Mouse (Mus musculus): Measurements from ENCODE around the gene Cul7. TPM values are rescaled to one million over a fixed set of nuclear protein-coding genes. Genes with fewer than 3 reads are reported as not detected.

The Cul7 gene
- total and polyA plus RNA-seq, 2 experiments from 2014 or later, result 24.0 to 89.9 TPM

DNA sequence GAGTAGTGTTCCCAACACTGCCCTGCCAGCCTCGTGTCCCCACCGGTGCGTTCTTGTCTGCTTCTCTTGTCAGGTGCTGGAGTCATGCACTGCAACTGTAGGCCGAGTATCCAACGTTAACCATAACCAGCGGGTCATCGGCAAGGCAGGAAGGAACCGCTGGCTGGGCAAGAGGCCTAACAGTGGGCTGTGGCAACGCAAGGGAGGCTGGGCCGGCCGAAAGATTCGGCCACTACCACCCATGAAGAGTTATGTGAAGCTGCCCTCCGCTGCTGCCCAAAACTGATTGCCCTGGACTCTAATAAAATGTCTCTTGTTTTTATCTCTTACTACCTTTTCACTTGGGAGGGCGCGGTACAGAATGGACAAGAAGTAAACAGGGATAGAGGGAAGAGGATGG, 326 bp upstream of the Cul7 start:
- Histone ChIP-seq H3K4me1 (ENCODE audit: insufficient read depth) (peaks cover 26% of the 10 kb centered on the region), H3K27me3 (ENCODE audit: insufficient read depth, low read length) (no peaks in the 10 kb centered on the region), H3K9me3 (ENCODE audit: low read length) (no peaks in the 10 kb centered on the region), H3K4me2 (ENCODE audit: low read depth) (peak overlapping the region; percentile 88), H3K27ac (ENCODE audit: low read depth, low read length) (peak overlapping the region; percentile 92), H3K9ac (peak overlapping the region; percentile 95), H3K4me3 (ENCODE audit: low read depth, low read length) (peak overlapping the region; percentile 64), H3K36me3 (ENCODE audit: insufficient read depth) (peaks cover 20% of the 10 kb centered on the region)
- no peak for DNase-seq
- no peak for TF ChIP-seq CTCF (IDR thresholded peaks at IDR 0.05; ENCODE audit: low read depth)
- no peak for ATAC-seq
- WGBS, result 33% methylated on average over 15 of the region's 15 CpGs

DNA sequence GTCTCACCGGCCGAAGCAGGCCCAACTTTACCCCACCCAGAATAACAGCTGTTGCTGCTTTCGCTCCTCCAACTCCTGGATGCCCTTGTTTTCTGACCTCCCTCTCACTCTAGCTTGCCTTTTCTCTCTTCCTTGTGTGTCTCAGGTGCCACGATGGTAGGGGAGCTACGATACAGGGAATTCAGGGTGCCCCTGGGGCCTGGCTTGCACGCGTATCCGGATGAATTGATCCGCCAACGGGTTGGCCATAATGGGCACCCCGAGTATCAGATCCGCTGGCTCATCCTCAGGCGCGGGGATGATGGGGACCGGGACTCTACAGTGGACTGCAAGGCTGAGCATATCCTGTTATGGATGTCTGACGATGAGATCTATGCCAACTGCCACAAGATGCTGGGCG, 1.2 kb downstream of the Cul7 start:
- DNase-seq, result no peak
- Histone ChIP-seq H3K27me3 (ENCODE audit: insufficient read depth, low read length) (no peaks in the 10 kb centered on the region), H3K4me2 (ENCODE audit: low read depth) (peak overlapping the region; percentile 88), H3K36me3 (ENCODE audit: insufficient read depth) (peaks cover 29% of the 10 kb centered on the region), H3K9me3 (ENCODE audit: low read length) (no peaks in the 10 kb centered on the region), H3K27ac (ENCODE audit: low read depth, low read length) (0 out of 2 replicates have a peak overlapping the region, but pooled peaks have one; percentile 92), H3K4me3 (ENCODE audit: low read depth, low read length) (peak overlapping the region; percentile 64), H3K9ac (peak overlapping the region; percentile 95), H3K4me1 (ENCODE audit: insufficient read depth) (peaks cover 26% of the 10 kb centered on the region)
- TF ChIP-seq CTCF (IDR thresholded peaks at IDR 0.05; ENCODE audit: low read depth), result no peak
- 72% methylated on average over 17 of the region's 17 CpGs for WGBS
- ATAC-seq, result no peak

DNA sequence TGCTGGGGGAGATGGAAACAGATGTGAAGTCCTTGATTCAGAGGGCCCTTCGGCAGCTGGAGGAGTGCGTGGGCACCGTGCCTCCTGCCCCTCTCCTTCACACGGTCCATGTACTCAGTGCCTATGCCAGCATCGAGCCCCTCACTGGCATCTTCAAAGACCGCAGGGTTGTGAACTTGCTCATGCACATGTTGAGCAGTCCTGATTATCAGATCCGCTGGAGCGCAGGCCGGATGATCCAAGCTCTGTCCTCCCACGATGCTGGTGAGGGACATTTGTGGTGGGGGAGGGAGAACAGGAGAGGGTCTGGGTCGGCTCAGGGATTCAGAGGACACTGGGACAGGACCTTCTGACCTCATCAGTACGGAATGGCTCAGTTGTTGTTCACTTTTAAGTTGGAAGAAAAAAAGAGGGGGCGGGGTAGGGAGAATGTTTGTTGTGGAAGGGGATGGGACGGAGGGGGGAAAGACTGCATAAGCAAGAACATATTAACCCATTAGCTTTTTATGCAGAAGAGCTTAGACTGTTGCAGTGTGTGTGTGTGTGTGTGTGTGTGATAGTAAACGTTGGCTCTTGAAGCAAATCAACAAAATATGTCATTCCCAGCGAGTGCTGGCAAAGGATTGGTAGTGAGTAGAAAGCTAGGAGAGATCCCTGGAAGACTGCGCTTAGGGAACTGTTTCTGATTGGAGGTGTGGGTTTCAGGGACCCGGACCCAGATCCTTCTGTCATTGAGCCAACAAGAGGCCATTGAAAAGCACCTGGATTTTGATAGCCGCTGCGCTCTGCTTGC, 1.8 kb downstream of the Cul7 start:
- TF ChIP-seq CTCF (IDR thresholded peaks at IDR 0.05; ENCODE audit: low read depth), result no peak
- Histone ChIP-seq H3K4me1 (ENCODE audit: insufficient read depth) (peaks cover 20% of the 10 kb centered on the region), H3K36me3 (ENCODE audit: insufficient read depth) (peaks cover 35% of the 10 kb centered on the region), H3K27me3 (ENCODE audit: insufficient read depth, low read length) (no peaks in the 10 kb centered on the region), H3K9me3 (ENCODE audit: low read length) (no peaks in the 10 kb centered on the region), H3K4me2 (ENCODE audit: low read depth) (peak overlapping the region; percentile 88), H3K27ac (ENCODE audit: low read depth, low read length) (no peak overlapping the region), H3K9ac (0 out of 2 replicates have a peak overlapping the region, but pooled peaks have one; percentile 95), H3K4me3 (ENCODE audit: low read depth, low read length) (no peak overlapping the region; the same call in 1 of the 2 replicates)
- DNase-seq (no peak), ATAC-seq (no peak)
- 71% methylated on average over 20 of the region's 20 CpGs for WGBS

DNA sequence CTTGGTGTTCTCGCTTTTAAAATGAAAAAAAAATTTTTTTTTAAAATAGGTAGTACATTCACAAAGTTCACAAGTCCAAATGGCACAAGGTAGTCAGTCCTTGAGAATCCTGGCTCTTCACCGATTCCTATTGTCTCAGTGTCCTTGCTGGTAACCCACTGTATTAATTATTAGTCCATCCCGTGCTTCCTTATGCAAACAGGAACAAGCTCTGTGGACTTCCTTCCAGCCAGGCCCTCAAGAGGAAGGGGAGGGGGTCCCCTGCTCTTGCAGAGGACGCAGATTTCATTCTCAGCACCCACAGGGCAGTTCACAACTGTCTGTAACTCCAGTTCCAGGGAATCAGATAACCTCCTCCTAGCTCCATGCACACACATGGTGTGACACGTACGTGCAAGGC, 5.9 kb downstream of the Cul7 start:
- Histone ChIP-seq H3K4me3 (ENCODE audit: low read depth, low read length) (no peak overlapping the region), H3K36me3 (ENCODE audit: insufficient read depth) (peaks cover 72% of the 10 kb centered on the region), H3K27ac (ENCODE audit: low read depth, low read length) (no peak overlapping the region), H3K9ac (no peak overlapping the region), H3K9me3 (ENCODE audit: low read length) (no peaks in the 10 kb centered on the region), H3K4me2 (ENCODE audit: low read depth) (no peak overlapping the region), H3K27me3 (ENCODE audit: insufficient read depth, low read length) (no peaks in the 10 kb centered on the region), H3K4me1 (ENCODE audit: insufficient read depth) (peaks cover 12% of the 10 kb centered on the region)
- WGBS, result 89% methylated on average over 6 of the region's 6 CpGs
- DNase-seq (no peak), ATAC-seq (no peak)
- no peak for TF ChIP-seq CTCF (IDR thresholded peaks at IDR 0.05; ENCODE audit: low read depth)

DNA sequence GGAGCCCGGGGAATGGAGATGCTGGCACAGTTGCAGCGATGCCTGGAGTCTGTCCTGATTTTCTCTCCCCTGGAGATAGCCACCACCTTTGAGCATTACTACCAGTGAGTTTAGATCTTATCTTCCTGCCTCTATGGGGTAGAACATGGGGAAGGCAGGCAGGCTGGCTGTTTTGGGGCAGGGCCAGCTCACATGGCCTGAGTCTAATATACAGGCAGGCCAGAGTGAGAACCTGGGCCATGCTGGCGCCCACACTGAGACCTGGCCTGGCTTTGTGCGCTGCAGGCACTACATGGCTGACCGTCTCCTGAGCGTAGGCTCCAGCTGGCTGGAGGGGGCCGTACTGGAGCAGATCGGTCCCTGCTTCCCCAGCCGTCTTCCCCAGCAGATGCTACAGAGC, 11.2 kb downstream of the Cul7 start:
- DNase-seq (no peak), ATAC-seq (no peak)
- Histone ChIP-seq H3K27me3 (ENCODE audit: insufficient read depth, low read length) (no peaks in the 10 kb centered on the region), H3K36me3 (ENCODE audit: insufficient read depth) (peaks cover 86% of the 10 kb centered on the region), H3K4me3 (ENCODE audit: low read depth, low read length) (no peak overlapping the region), H3K9me3 (ENCODE audit: low read length) (no peaks in the 10 kb centered on the region), H3K9ac (no peak overlapping the region), H3K27ac (ENCODE audit: low read depth, low read length) (no peak overlapping the region), H3K4me2 (ENCODE audit: low read depth) (no peak overlapping the region), H3K4me1 (ENCODE audit: insufficient read depth) (no peaks in the 10 kb centered on the region)
- TF ChIP-seq CTCF (IDR thresholded peaks at IDR 0.05; ENCODE audit: low read depth), result no peak
- 95% methylated on average over 9 of the region's 9 CpGs for WGBS

DNA sequence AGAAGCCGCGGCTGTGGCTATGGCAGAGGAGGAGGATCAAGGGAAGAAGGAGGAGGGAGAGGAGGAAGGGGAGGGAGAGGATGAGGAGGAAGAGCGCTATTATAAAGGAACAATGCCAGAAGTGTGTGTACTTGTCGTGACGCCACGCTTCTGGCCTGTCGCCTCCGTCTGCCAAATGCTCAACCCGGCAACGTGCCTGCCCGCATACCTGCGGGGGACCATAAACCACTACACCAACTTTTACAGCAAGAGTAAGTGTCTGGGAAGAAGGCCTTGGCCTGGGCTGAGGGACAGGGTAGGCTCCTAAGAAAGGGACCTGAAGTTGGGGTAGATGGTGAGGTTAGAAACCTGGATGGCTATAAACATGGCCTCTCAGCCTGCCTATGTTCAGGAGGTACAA, 11.8 kb downstream of the Cul7 start:
- DNase-seq (no peak), ATAC-seq (no peak)
- H3K9me3 ChIP-seq (ENCODE audit: low read length), result no peaks in the 10 kb centered on the region
- WGBS, result 89% methylated on average over 12 of the region's 12 CpGs
- no peak for TF ChIP-seq CTCF (IDR thresholded peaks at IDR 0.05; ENCODE audit: low read depth)
- H3K36me3 ChIP-seq (ENCODE audit: insufficient read depth), result peaks cover 83% of the 10 kb centered on the region
- no peak overlapping the region for H3K9ac ChIP-seq
- H3K4me3 ChIP-seq (ENCODE audit: low read depth, low read length), result no peak overlapping the region
- no peak overlapping the region for H3K27ac ChIP-seq (ENCODE audit: low read depth, low read length)
- no peak overlapping the region for H3K4me2 ChIP-seq (ENCODE audit: low read depth)
- no peaks in the 10 kb centered on the region for H3K27me3 ChIP-seq (ENCODE audit: insufficient read depth, low read length)
- no peaks in the 10 kb centered on the region for H3K4me1 ChIP-seq (ENCODE audit: insufficient read depth)

DNA sequence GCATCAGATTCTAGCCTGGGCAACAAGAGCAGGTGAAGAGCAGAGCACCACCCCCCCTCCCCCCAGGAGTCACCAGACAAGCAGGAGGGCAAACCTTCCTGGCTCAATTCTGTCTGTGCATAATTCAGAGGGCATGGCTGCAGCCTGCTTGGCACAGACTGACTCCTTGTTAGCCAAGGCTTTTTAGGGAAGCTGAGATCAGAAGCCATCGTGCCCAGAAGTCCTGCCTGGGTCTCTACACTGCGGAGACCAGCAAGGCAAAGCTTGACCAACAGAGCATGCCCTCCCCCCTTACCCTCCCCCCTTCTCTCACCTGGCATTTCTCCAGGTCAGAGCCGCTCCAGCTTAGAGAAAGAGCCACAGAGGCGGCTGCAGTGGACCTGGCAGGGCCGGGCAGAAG, 12.6 kb downstream of the Cul7 start:
- DNase-seq (no peak), ATAC-seq (no peak)
- WGBS, result 72% methylated on average over 5 of the region's 5 CpGs
- no peak overlapping the region for H3K9ac ChIP-seq
- no peaks in the 10 kb centered on the region for H3K4me1 ChIP-seq (ENCODE audit: insufficient read depth)
- H3K36me3 ChIP-seq (ENCODE audit: insufficient read depth), result peaks cover 80% of the 10 kb centered on the region
- no peaks in the 10 kb centered on the region for H3K27me3 ChIP-seq (ENCODE audit: insufficient read depth, low read length)
- no peak for TF ChIP-seq CTCF (IDR thresholded peaks at IDR 0.05; ENCODE audit: low read depth)
- no peak overlapping the region for H3K27ac ChIP-seq (ENCODE audit: low read depth, low read length)
- H3K9me3 ChIP-seq (ENCODE audit: low read length), result no peaks in the 10 kb centered on the region
- no peak overlapping the region for H3K4me2 ChIP-seq (ENCODE audit: low read depth)
- H3K4me3 ChIP-seq (ENCODE audit: low read depth, low read length), result no peak overlapping the region
